Mouse (Mus musculus) lung, adult 2 months (tissue): Measurements from ENCODE around the gene Vps13d.

Experiments
- CTCF ChIP-seq: fragments of 200-500 bp; IDR thresholded peaks from 2 replicates; pipeline ENCODE4 v1.5.1; 2011; ENCODE audit warnings: mild to moderate bottlenecking, low read length, control low read depth; ENCODE audit not compliant: insufficient read depth
- POLR2A ChIP-seq: fragments of 200-500 bp; IDR thresholded peaks from 2 replicates; pipeline ENCODE4 v1.6.1; 2011; ENCODE audit warnings: low read depth, mild to moderate bottlenecking, control low read depth, low read length, borderline replicate concordance; ENCODE audit errors: extremely low read depth

- TF ChIP-seq CTCF = no peak
- no peak for TF ChIP-seq POLR2A
These were observed 265.9 kb downstream of the Vps13d start for GRCm38 (mm10) chr4:144928693-144929436.
